Mouse (Mus musculus): ENCODE results near the gene Zmynd10. TPM values are rescaled to one million over a fixed set of nuclear protein-coding genes. Genes with fewer than 3 reads are reported as not detected.

Gene Zmynd10
- polyA plus RNA-seq, 1 experiment from 2014 or later = not detected

DNA sequence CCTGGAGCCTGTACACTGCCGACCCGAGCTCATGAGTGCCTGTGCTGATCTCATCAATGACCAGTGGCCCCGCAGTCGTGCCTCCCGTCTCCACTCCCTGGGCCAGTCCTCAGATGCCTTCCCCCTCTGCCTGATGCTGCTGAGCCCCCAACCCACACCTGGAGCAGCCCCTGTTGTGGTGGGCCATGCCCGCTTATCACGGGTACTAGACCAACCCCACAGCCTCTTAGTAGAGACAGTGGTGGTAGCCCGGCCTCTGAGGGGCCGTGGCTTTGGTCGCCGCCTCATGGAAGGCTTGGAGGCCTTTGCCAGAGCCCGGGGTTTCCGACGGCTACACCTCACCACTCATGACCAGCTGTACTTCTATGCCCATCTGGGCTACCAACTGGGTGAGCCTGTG is 36.1 kb downstream of the Zmynd10 start:
- Histone ChIP-seq H3K27ac (peak overlapping the region; percentile 62; the same call in 1 of the 2 replicates), H3K4me1 (replicated peaks) (peaks cover 71% of the 10 kb centered on the region), H3K4me3 (replicated peaks) (no peak overlapping the region), H3K4me2 (no peak overlapping the region), H3K36me3 (peaks cover 29% of the 10 kb centered on the region), H3K9me3 (replicated peaks) (no peaks in the 10 kb centered on the region), H3K27me3 (no peaks in the 10 kb centered on the region), H3K9ac (peak overlapping the region; percentile 89; the same call in 1 of the 2 replicates)
- WGBS (ENCODE audit: insufficient replicate concordance) = 91% methylated on average over 14 of the region's 14 CpGs
- DNase-seq = no peak
- no peak for ATAC-seq (ENCODE audit: low read depth)

GRCm38 (mm10) chr9:107586504-107586903 is 39.4 kb downstream of the Zmynd10 start:
- Histone ChIP-seq H3K36me3 (peaks cover 58% of the 10 kb centered on the region), H3K4me2 (peak overlapping the region; percentile 70), H3K27me3 (no peaks in the 10 kb centered on the region), H3K4me1 (replicated peaks) (peaks cover 82% of the 10 kb centered on the region), H3K27ac (peak overlapping the region; percentile 98), H3K4me3 (replicated peaks) (peak overlapping the region; percentile 80), H3K9me3 (replicated peaks) (no peaks in the 10 kb centered on the region), H3K9ac (peak overlapping the region; percentile 77)
- DNase-seq = no peak
- ATAC-seq (ENCODE audit: low read depth) = no peak
- WGBS (ENCODE audit: insufficient replicate concordance) = 76% methylated on average over 5 of the region's 5 CpGs

GRCm38 (mm10) chr9:107586974-107587832 is 40.1 kb downstream of the Zmynd10 start, which contains the start of gene Ifrd2:
Gene Ifrd2 (plus strand): TSS chr9:107587642.
- H3K9ac ChIP-seq = peak within 1 kb of the TSS; percentile 89
- H3K27ac ChIP-seq = peak within 1 kb of the TSS; percentile 99
- no peaks in the 10 kb centered on the region for H3K27me3 ChIP-seq
- no peaks in the 10 kb centered on the region for H3K9me3 ChIP-seq (replicated peaks)
- WGBS (ENCODE audit: insufficient replicate concordance) = 7% methylated on average over 46 of the region's 46 CpGs
- peaks cover 65% of the 10 kb centered on the region for H3K36me3 ChIP-seq
- DNase-seq = peak; percentile 99
- ATAC-seq (ENCODE audit: low read depth) = peak; percentile 91
- H3K4me3 ChIP-seq (replicated peaks) = peak within 1 kb of the TSS; percentile 80
- H3K4me2 ChIP-seq = peak within 1 kb of the TSS; percentile 85
- peaks cover 82% of the 10 kb centered on the region for H3K4me1 ChIP-seq (replicated peaks)

GRCm38 (mm10) chr9:107587833-107588639 is 40.9 kb downstream of the Zmynd10 start:
- Histone ChIP-seq H3K4me3 (replicated peaks) (peak overlapping the region; percentile 80), H3K27ac (peak overlapping the region; percentile 99), H3K27me3 (no peaks in the 10 kb centered on the region), H3K36me3 (peaks cover 70% of the 10 kb centered on the region), H3K9ac (peak overlapping the region; percentile 89), H3K9me3 (replicated peaks) (no peaks in the 10 kb centered on the region), H3K4me1 (replicated peaks) (peaks cover 73% of the 10 kb centered on the region), H3K4me2 (peak overlapping the region; percentile 85)
- 1% methylated on average over 33 of the region's 33 CpGs for WGBS (ENCODE audit: insufficient replicate concordance)
- ATAC-seq (ENCODE audit: low read depth) (peak; percentile 13), DNase-seq (peak; percentile 70)

DNA sequence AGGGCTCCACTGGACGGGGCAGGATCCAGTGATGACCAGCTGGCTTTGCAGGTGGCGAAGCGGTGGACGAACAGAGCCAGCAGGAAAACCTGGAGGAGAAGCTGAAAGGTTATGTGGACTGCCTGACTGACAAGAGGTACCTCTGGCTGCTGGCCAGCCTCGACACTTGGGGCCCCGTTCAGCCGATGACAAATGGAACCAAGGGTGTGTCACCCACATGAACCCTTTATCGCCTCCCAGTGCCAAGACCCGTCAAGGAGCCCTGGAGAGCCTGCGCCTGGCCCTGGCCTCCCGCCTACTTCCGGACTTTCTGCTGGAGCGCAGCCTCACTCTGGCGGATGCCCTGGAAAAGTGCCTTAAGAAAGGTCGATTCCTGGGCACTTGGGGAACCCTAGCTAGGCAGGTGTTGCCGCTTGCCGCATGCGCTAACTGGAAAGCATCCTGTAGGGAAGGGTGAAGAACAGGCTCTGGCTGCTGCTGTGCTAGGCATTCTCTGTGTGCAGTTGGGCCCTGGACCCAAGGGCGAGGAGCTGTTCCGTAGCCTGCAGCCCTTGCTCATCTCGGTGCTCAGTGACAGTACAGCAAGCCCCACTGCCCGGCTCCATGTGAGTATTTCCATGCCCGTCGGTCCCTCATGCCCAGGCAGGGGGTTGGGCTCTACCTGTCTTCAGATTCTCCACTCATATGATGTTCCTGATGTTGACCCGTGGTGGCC is 43.1 kb downstream of the Zmynd10 start:
- no peaks in the 10 kb centered on the region for H3K27me3 ChIP-seq
- peak overlapping the region; percentile 99 for H3K27ac ChIP-seq
- peak overlapping the region; percentile 80 for H3K4me3 ChIP-seq (replicated peaks)
- H3K9me3 ChIP-seq (replicated peaks) = no peaks in the 10 kb centered on the region
- H3K4me1 ChIP-seq (replicated peaks) = peaks cover 59% of the 10 kb centered on the region
- peak overlapping the region; percentile 85 for H3K4me2 ChIP-seq
- WGBS (ENCODE audit: insufficient replicate concordance) = 69% methylated on average over 25 of the region's 25 CpGs
- ATAC-seq (ENCODE audit: low read depth) (peak; percentile 20; the same call in 1 of the 2 replicates), DNase-seq (peak; percentile 67)
- H3K36me3 ChIP-seq = peaks cover 70% of the 10 kb centered on the region
- H3K9ac ChIP-seq = peak overlapping the region; percentile 89

DNA sequence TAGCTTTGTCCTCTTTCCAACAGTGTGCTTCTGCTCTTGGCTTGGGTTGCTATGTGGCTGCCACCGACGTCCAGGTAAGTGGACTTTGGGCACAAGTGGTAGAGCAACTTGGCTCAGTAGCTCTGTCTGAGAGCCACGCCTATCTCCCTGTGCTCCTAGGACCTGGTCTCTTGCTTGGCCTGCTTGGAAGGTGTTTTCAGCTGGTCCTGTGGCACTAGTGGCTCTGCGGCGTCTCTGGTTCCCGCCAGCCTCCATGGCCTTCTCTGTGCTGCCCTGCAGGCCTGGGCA is 43.6 kb downstream of the Zmynd10 start:
- H3K9me3 ChIP-seq (replicated peaks) = no peaks in the 10 kb centered on the region
- H3K4me3 ChIP-seq (replicated peaks) = peak overlapping the region; percentile 80
- peaks cover 67% of the 10 kb centered on the region for H3K36me3 ChIP-seq
- no peaks in the 10 kb centered on the region for H3K27me3 ChIP-seq
- H3K4me2 ChIP-seq = peak overlapping the region; percentile 85
- H3K9ac ChIP-seq = peak overlapping the region; percentile 89
- peaks cover 54% of the 10 kb centered on the region for H3K4me1 ChIP-seq (replicated peaks)
- peak overlapping the region; percentile 99 for H3K27ac ChIP-seq
- 90% methylated on average over 6 of the region's 6 CpGs for whole genome bisulfite sequencing (ENCODE audit: insufficient replicate concordance)
- no peak for DNase-seq
- no peak for ATAC-seq (ENCODE audit: low read depth)

GRCm38 (mm10) chr9:107593101-107593976 is 46.2 kb downstream of the Zmynd10 start:
- Histone ChIP-seq H3K4me1 (replicated peaks) (peaks cover 59% of the 10 kb centered on the region), H3K4me3 (replicated peaks) (no peak overlapping the region), H3K4me2 (no peak overlapping the region), H3K27ac (peak overlapping the region; percentile 40; the same call in 1 of the 2 replicates), H3K36me3 (peaks cover 71% of the 10 kb centered on the region), H3K27me3 (peaks cover under 1% of the 10 kb centered on the region; the same call in 1 of the 2 replicates), H3K9me3 (replicated peaks) (no peaks in the 10 kb centered on the region), H3K9ac (no peak overlapping the region)
- no peak for ATAC-seq (ENCODE audit: low read depth)
- no peak for DNase-seq
- WGBS (ENCODE audit: insufficient replicate concordance) = 86% methylated on average over 11 of the region's 11 CpGs

GRCm38 (mm10) chr9:107594281-107595062 is 47.4 kb downstream of the Zmynd10 start:
- no peak for ATAC-seq (ENCODE audit: low read depth)

DNA sequence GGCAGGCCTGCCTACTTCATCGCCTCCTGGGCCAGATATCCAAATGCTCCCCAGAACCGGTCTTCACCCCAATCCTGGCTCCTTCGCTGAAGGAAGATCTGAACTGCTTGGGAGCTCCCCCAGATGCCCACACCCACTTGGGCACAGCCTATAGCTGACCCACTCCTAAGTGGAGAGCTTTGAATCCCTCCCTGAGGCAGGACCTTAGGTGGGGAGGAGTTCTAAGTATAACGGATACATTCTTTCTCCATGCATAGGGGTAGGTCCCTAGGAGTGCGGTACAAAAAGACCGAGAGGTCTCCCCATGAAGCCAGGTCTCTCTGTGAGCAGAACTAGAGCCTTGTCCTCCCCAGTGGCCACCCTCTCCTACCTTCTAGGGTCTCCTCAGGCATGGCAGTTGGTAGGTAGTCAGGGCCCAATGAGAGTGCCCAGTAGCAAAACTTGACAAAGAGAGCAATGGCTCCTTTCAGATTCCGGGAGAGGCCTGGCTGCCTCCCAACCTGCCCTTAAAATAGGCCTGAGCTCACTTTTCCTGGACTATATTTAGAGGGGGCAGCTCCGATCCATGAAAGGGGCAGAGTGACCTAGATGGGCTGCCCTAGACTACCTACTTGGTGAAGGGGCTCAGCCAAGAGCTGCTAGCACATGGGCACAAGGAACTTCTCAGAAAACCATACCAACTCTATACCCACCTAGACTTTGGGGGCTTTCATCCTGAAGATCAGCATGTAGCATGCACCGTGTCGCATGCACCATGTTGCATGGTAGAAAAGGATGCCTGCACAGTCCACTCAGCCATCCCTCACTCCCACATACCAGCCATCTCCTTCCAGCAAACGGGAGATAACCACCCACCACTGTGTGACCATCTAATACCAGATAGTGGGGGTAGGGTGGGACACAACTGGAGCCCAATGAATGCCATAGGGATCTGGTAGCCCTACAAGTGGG is 49.8 kb downstream of the Zmynd10 start:
- Histone ChIP-seq H3K36me3 (peaks cover 38% of the 10 kb centered on the region), H3K4me3 (replicated peaks) (no peak overlapping the region), H3K9me3 (replicated peaks) (no peaks in the 10 kb centered on the region), H3K27me3 (peaks cover 31% of the 10 kb centered on the region), H3K9ac (no peak overlapping the region), H3K4me1 (replicated peaks) (peaks cover 47% of the 10 kb centered on the region), H3K27ac (no peak overlapping the region), H3K4me2 (no peak overlapping the region)
- DNase-seq (no peak), ATAC-seq (ENCODE audit: low read depth) (no peak)
- WGBS (ENCODE audit: insufficient replicate concordance) = 77% methylated on average over 11 of the region's 11 CpGs

More at GRCm38 (mm10) chr9:107594281-107595062, 47.4 kb downstream of the Zmynd10 start:
- H3K4me2 ChIP-seq = no peak overlapping the region
- no peak overlapping the region for H3K9ac ChIP-seq
- H3K4me3 ChIP-seq (replicated peaks) = no peak overlapping the region
- DNase-seq = no peak
- H3K4me1 ChIP-seq (replicated peaks) = peaks cover 59% of the 10 kb centered on the region
- H3K9me3 ChIP-seq (replicated peaks) = no peaks in the 10 kb centered on the region
- H3K27me3 ChIP-seq = peaks cover 12% of the 10 kb centered on the region
- 81% methylated on average over 8 of the region's 8 CpGs for WGBS (ENCODE audit: insufficient replicate concordance)
- peaks cover 62% of the 10 kb centered on the region for H3K36me3 ChIP-seq
- no peak overlapping the region for H3K27ac ChIP-seq

Measured in liver, embryonic 13.5 days (tissue).